Mouse (Mus musculus) megakaryocyte-erythroid progenitor cell, adult 5 weeks (primary cell): ENCODE measurements around the gene Ccl21b. TPM values are rescaled to one million over a fixed set of nuclear protein-coding genes. Genes with fewer than 3 reads are reported as not detected.

Experiments used
- polyA plus RNA-seq: library from polyadenylated mRNA; stranded (reverse); fragments of >175 nt; gene quantifications from 2 replicates; pipeline ENCODE4 v1.2.3, GENCODE M21; 2012

Ccl21b gene
- polyA plus RNA-seq, result not detected in 2 replicates

GRCm38 (mm10) chr4:42255467-42255866, at the start of gene Ccl21b:
Gene Ccl21b, plus strand, starts transcription at chr4:42255767.

DNA sequence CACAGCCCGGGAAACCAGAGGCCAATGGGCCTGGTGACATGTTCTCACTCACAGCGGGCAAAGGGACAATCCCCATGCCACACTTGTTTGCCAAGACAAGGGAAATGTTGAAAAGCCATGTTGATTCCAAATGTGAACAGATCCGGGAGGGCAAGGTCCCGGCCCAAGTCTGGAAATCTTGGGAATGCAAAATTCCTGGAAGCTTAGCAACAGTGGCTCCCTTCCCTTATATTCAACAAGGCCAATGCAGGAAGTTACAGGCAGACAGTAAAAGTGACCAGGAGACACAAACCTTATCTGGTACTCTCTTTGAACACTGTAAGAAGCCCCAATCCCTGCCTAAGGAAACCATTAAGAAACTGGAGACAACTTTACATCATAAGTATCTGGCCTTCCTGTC, 15.2 kb upstream of the Ccl21b start, which contains the start of gene Gm10600:
Gm10600 (plus strand) TSS at position 301 of the 400 bp plus-strand sequence.

DNA sequence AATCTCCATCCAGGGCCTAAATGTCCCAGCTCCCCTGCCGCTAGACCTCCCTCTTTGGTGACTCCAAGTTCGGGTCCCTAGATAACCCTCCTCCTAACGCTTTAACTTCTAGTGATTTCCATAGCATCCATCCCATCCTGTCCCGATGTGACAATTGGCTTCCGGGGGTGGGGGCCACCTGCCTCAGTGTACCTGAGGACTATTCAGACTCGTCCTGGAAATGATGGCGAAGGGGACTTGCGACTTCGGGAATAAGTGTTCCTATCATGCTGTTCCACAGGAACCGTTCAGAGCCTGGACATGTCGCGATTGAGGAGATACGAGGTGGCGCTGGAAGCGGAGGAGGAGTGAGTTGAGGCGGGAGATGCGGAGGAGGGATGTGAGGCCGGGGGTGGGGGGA, 38.4 kb downstream of the Ccl21b start, which contains the start of gene Gm21953:
Gm21953 (plus strand) TSS at position 301 of the 400 bp plus-strand sequence.

Other genes starting within 250 kb of the Ccl21b start
- gene Gm21093, start 221.0 kb upstream of the Ccl21b start, polyA plus RNA-seq, result 0.04 and 0.19 TPM in 2 replicates
- gene Gm3893, start 164.6 kb upstream of the Ccl21b start, polyA plus RNA-seq, result 0.18 TPM in 1 of 2 replicates, not detected in the other
- not detected in 2 replicates for gene Gm13304, start 140.9 kb upstream of the Ccl21b start, polyA plus RNA-seq
- not detected in 2 replicates for gene Gm13306, start 102.3 kb upstream of the Ccl21b start, polyA plus RNA-seq
- gene Gm13305, start 87.2 kb upstream of the Ccl21b start, polyA plus RNA-seq, result 0.13 and 0.37 TPM in 2 replicates
- gene Gm10600, start 15.1 kb upstream of the Ccl21b start, polyA plus RNA-seq, result not detected in 2 replicates
- 1.9 TPM in 1 of 2 replicates, not detected in the other for gene Gm21953, start 38.5 kb downstream of the Ccl21b start, polyA plus RNA-seq
- gene Fam205a3, start 62.6 kb downstream of the Ccl21b start, polyA plus RNA-seq, result not detected in 2 replicates
- 1.9 TPM in 1 of 2 replicates, not detected in the other for gene Gm21586, start 183.6 kb downstream of the Ccl21b start, polyA plus RNA-seq
- 0.07 and 0.08 TPM in 2 replicates for gene Gm2163, start 211.0 kb downstream of the Ccl21b start, polyA plus RNA-seq